Mouse (Mus musculus): Measurements from ENCODE around the gene Mxi1. TPM values are rescaled to one million over a fixed set of nuclear protein-coding genes. Genes with fewer than 3 reads are reported as not detected.

Gene Mxi1
- total RNA-seq, 1 experiment = 20.1 TPM

DNA sequence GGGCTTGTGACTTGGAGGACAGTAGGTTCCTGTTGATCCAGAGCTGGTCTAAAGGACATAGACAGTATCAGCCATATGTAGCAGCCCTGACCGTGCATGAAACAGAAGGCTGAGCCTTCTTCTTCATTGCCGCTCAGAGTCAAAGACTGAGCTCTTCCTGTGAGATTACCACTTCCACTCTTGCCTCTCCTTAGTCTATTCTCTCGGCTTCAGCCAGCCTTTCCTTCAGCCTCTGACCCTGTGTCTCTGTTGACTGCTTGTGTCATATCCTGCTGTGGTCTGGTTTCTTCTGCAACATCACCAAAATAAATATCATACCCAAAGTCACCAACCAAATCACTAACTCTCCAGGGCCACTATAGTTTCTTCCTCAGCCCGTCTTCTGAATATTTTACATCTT, 88.9 kb downstream of the Mxi1 start:
- DNase-seq (ENCODE audit: low read depth, low spot score) = no peak
- Histone ChIP-seq H3K9me3 (ENCODE audit: control insufficient read depth, insufficient read depth, low read depth, low read length) (no peaks in the 10 kb centered on the region), H3K27ac (ENCODE audit: insufficient read depth, low read depth, low read length, poor library complexity, severe bottlenecking) (no peak overlapping the region), H3K4me1 (ENCODE audit: control insufficient read depth in 2 of 2, insufficient read depth in 2 of 2, low read length in 2 of 2, poor library complexity in 1 of 2) (peaks cover 2 to 3% of the 10 kb centered on the region in 2 experiments; a peak in 3 of 4 replicates), H3K36me3 (ENCODE audit: control insufficient read depth, insufficient read depth, low read length, poor library complexity, severe bottlenecking) (no peaks in the 10 kb centered on the region), H3K9ac (ENCODE audit: insufficient read depth, low read depth, low read length, poor library complexity, severe bottlenecking) (no peak overlapping the region), H3K4me3 (ENCODE audit: insufficient read depth in 1 of 2, low read depth in 1 of 2, low read length in 2 of 2, poor library complexity in 1 of 2, severe bottlenecking in 1 of 2) (no peak overlapping the region)
- no peak for TF ChIP-seq CHD2 (IDR thresholded peaks at IDR 0.05; ENCODE audit: low read depth, low read length)
- TF ChIP-seq ZC3H11A (IDR thresholded peaks at IDR 0.05; ENCODE audit: borderline replicate concordance, low read depth, low read length) = no peak
- TF ChIP-seq HCFC1 (IDR thresholded peaks at IDR 0.05; ENCODE audit: borderline replicate concordance, insufficient read depth, low read length) = no peak
- no peak for TF ChIP-seq MAFK (IDR thresholded peaks at IDR 0.05; ENCODE audit: insufficient read depth, low read depth, low read length)
- no peak for TF ChIP-seq ZNF384 (IDR thresholded peaks at IDR 0.05; ENCODE audit: low read depth, low read length)
- in situ Hi-C loops (cut with MboI; ENCODE audit: low sequenced_read_pairs in 2 of 2, unreplicated experiment in 2 of 2) = loop anchor here in 1 of 2 experiments (10.0 kb wide), 1 partner anchor 176 kb away; no protein-coding TSS in a partner anchor

DNA sequence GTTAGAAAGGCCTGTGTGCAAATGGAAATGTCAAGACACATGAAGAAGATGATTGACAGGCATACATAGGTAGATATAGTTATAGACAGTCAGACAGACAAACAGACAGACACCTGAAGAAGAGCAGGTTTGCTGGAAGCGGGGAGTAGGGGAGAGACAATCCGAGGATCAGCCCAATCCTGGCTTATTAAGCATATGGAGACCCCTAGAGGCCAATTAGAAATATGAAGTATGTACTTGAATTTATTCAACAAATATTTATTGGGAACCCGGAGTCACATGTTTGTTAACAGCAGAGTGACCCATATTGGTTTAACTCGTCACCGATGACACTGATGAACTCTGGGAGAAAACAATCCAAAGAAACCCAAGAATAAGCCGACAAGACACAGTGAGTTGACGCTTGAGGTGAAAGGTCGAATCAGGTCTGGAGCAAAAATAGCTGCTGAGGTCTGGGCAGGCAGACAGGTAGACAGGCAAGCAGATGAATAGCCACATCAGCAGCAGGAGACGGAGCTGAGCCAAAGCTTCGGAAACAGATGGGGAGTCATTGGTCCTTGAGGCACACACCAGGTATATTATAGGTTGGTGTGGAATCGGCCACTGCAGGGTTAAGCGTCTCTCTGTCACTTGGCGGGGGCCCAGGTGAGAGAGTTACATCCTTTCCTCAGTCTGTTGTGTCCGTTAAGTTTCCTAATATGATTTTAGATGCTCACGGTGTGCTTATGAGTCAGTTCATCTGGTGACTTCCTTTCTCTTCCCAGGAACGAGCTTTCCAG, 90.2 kb downstream of the Mxi1 start:
- H3K27ac ChIP-seq (ENCODE audit: insufficient read depth, low read depth, low read length, poor library complexity, severe bottlenecking) = no peak overlapping the region
- no peaks in the 10 kb centered on the region for H3K9me3 ChIP-seq (ENCODE audit: control insufficient read depth, insufficient read depth, low read depth, low read length)
- H3K9ac ChIP-seq (ENCODE audit: insufficient read depth, low read depth, low read length, poor library complexity, severe bottlenecking) = no peak overlapping the region
- no peak for DNase-seq (ENCODE audit: low read depth, low spot score)
- in situ Hi-C loops (cut with MboI; ENCODE audit: low sequenced_read_pairs in 2 of 2, unreplicated experiment in 2 of 2) = loop anchor here in 1 of 2 experiments (10.0 kb wide), 1 partner anchor 174 kb away; no protein-coding TSS in a partner anchor
- H3K36me3 ChIP-seq (ENCODE audit: control insufficient read depth, insufficient read depth, low read length, poor library complexity, severe bottlenecking) = no peaks in the 10 kb centered on the region
- H3K4me3 ChIP-seq (ENCODE audit: insufficient read depth in 1 of 2, low read depth in 1 of 2, low read length in 2 of 2, poor library complexity in 1 of 2, severe bottlenecking in 1 of 2) = no peak overlapping the region
- peaks cover 3 to 5% of the 10 kb centered on the region in 2 experiments; a peak in 3 of 4 replicates for H3K4me1 ChIP-seq (ENCODE audit: control insufficient read depth in 2 of 2, insufficient read depth in 2 of 2, low read length in 2 of 2, poor library complexity in 1 of 2)
- TF ChIP-seq ZC3H11A (IDR thresholded peaks at IDR 0.05; ENCODE audit: borderline replicate concordance, low read depth, low read length) (no peak), ZNF384 (IDR thresholded peaks at IDR 0.05; ENCODE audit: low read depth, low read length) (no peak), MAFK (IDR thresholded peaks at IDR 0.05; ENCODE audit: insufficient read depth, low read depth, low read length) (no peak), CHD2 (IDR thresholded peaks at IDR 0.05; ENCODE audit: low read depth, low read length) (no peak), HCFC1 (IDR thresholded peaks at IDR 0.05; ENCODE audit: borderline replicate concordance, insufficient read depth, low read length) (no peak)

DNA sequence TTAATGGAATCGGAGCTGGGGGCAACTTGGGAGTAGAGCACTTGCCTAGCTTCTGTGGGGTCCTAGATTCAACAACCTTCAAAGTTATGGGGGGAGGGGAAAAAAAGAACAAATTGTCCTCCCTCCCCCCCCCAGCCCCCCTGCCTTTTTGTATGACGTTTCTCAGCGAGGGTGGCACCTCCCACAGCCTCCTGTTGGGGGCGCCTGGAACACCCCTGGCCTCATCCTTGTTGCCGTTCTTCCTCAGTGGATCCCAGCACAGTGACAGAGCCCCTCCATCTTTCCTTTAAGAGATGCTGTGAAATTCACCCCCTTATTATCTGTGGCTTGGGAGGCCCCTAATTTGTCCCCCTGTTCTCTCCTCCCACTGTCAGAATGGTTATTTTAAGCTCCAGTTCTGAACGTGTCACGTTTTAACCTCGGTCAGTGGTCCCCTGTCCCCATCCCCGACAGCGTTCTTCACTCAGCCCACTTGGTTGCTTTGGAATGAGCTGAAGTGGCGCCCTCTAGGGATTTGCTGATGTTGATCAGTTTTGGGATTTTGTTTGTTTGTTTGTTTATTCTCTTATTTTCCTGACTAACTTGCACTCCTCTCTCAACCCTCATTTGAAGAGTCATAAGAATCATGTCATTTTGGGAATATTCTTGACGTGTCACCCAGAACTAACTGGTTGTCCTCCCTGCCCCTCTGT, 92.6 kb downstream of the Mxi1 start:
- no peak overlapping the region for H3K9ac ChIP-seq (ENCODE audit: insufficient read depth, low read depth, low read length, poor library complexity, severe bottlenecking)
- in situ Hi-C loops (cut with MboI; ENCODE audit: low sequenced_read_pairs in 2 of 2, unreplicated experiment in 2 of 2) = loop anchor here in 1 of 2 experiments (10.0 kb wide), 1 partner anchor 172 kb away; no protein-coding TSS in a partner anchor
- H3K36me3 ChIP-seq (ENCODE audit: control insufficient read depth, insufficient read depth, low read length, poor library complexity, severe bottlenecking) = no peaks in the 10 kb centered on the region
- DNase-seq (ENCODE audit: low read depth, low spot score) = no peak
- peaks cover under 1 to 3% of the 10 kb centered on the region in 2 experiments; a peak in 2 of 4 replicates for H3K4me1 ChIP-seq (ENCODE audit: control insufficient read depth in 2 of 2, insufficient read depth in 2 of 2, low read length in 2 of 2, poor library complexity in 1 of 2)
- H3K27ac ChIP-seq (ENCODE audit: insufficient read depth, low read depth, low read length, poor library complexity, severe bottlenecking) = no peak overlapping the region
- H3K4me3 ChIP-seq (ENCODE audit: insufficient read depth in 1 of 2, low read depth in 1 of 2, low read length in 2 of 2, poor library complexity in 1 of 2, severe bottlenecking in 1 of 2) = peak overlapping the region; percentile 26 to 74; a peak in 3 of 4 replicates
- no peaks in the 10 kb centered on the region for H3K9me3 ChIP-seq (ENCODE audit: control insufficient read depth, insufficient read depth, low read depth, low read length)
- no peak for TF ChIP-seq HCFC1 (IDR thresholded peaks at IDR 0.05; ENCODE audit: borderline replicate concordance, insufficient read depth, low read length)
- TF ChIP-seq ZNF384 (IDR thresholded peaks at IDR 0.05; ENCODE audit: low read depth, low read length) = no peak
- TF ChIP-seq ZC3H11A (IDR thresholded peaks at IDR 0.05; ENCODE audit: borderline replicate concordance, low read depth, low read length) = no peak
- TF ChIP-seq MAFK (IDR thresholded peaks at IDR 0.05; ENCODE audit: insufficient read depth, low read depth, low read length) = no peak
- TF ChIP-seq CHD2 (IDR thresholded peaks at IDR 0.05; ENCODE audit: low read depth, low read length) = no peak

DNA sequence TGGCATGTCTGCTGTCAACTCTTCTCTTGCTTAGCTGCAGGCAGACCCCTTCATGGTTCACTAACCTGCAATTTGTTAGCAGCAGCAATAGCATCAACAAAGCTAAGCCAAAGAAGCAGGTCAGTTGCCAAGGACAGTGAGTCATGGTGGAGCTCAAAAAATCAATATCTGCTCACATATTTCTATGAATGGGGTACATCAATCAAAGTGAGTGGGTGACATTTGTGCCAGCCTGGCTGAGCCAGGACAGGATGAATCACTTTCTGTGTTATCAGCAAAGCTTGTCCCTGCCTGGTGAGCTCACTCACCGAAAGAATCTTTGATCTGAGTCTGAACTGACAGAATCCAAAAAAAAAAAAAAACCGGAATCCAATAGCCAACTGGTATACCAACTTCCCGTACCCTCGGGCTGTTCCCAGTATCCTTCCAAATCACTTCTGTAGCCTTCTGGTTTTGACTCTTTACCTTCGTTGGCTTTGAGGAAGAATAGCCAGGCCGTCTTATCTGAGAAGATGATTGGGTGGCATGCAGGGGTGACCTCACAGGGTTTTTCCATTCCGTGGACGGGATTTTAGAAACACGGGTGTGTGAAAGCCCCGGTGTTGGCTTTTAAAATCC, 94.0 kb downstream of the Mxi1 start:
- Histone ChIP-seq H3K4me1 (ENCODE audit: control insufficient read depth in 2 of 2, insufficient read depth in 2 of 2, low read length in 2 of 2, poor library complexity in 1 of 2) (peaks cover 0 to 3% of the 10 kb centered on the region in 2 experiments; a peak in 1 of 4 replicates), H3K4me3 (ENCODE audit: insufficient read depth in 1 of 2, low read depth in 1 of 2, low read length in 2 of 2, poor library complexity in 1 of 2, severe bottlenecking in 1 of 2) (no peak overlapping the region), H3K9me3 (ENCODE audit: control insufficient read depth, insufficient read depth, low read depth, low read length) (no peaks in the 10 kb centered on the region), H3K27ac (ENCODE audit: insufficient read depth, low read depth, low read length, poor library complexity, severe bottlenecking) (no peak overlapping the region), H3K36me3 (ENCODE audit: control insufficient read depth, insufficient read depth, low read length, poor library complexity, severe bottlenecking) (no peaks in the 10 kb centered on the region), H3K9ac (ENCODE audit: insufficient read depth, low read depth, low read length, poor library complexity, severe bottlenecking) (no peak overlapping the region)
- in situ Hi-C loops (cut with MboI; ENCODE audit: low sequenced_read_pairs in 2 of 2, unreplicated experiment in 2 of 2) = loop anchor here in 1 of 2 experiments (10.0 kb wide), 1 partner anchor 170 kb away; no protein-coding TSS in a partner anchor
- DNase-seq (ENCODE audit: low read depth, low spot score) = no peak
- TF ChIP-seq ZC3H11A (IDR thresholded peaks at IDR 0.05; ENCODE audit: borderline replicate concordance, low read depth, low read length) (no peak), MAFK (IDR thresholded peaks at IDR 0.05; ENCODE audit: insufficient read depth, low read depth, low read length) (no peak), ZNF384 (IDR thresholded peaks at IDR 0.05; ENCODE audit: low read depth, low read length) (peak; percentile 51; the same call in 1 of the 2 replicates), CHD2 (IDR thresholded peaks at IDR 0.05; ENCODE audit: low read depth, low read length) (no peak)

Measured in ES-E14 (cell line).